Mouse (Mus musculus) limb, embryonic 12.5 days (tissue): ENCODE data around the gene Prex1. TPM values are rescaled to one million over a fixed set of nuclear protein-coding genes. Genes with fewer than 3 reads are reported as not detected.

Experiments used
- ATAC-seq: fragments of 200-750 bp; cut with Nextera tagmentation; 2 replicates; pipeline ENCODE4 v1.8.0; 2017; ENCODE audit warnings: low read depth, moderate TSS enrichment; ENCODE audit not compliant: insufficient number of reproducible peaks, insufficient read depth, low FRiP score, low TSS enrichment
- H3K27ac ChIP-seq: fragments of 300-500 bp; sonication (generic); 2 replicates; pipeline ENCODE4 v1.5.1; 2016; ENCODE audit warnings: mild to moderate bottlenecking, moderate library complexity
- H3K27me3 ChIP-seq: fragments of 300-500 bp; sonication (generic); 2 replicates; pipeline ENCODE4 v1.6.1; 2016; ENCODE audit warnings: mild to moderate bottlenecking, moderate library complexity
- H3K36me3 ChIP-seq: fragments of 300-500 bp; sonication (generic); 2 replicates; pipeline ENCODE4 v1.6.1; 2016; ENCODE audit warnings: mild to moderate bottlenecking, moderate library complexity
- H3K4me1 ChIP-seq: fragments of 300-500 bp; sonication (generic); replicated peaks from 2 replicates; pipeline ENCODE4 v1.6.1; 2016
- H3K4me2 ChIP-seq: fragments of 300-500 bp; sonication (generic); 2 replicates; pipeline ENCODE4 v1.6.1; 2016; ENCODE audit warnings: mild to moderate bottlenecking, moderate library complexity
- H3K4me3 ChIP-seq: fragments of 300-500 bp; sonication (generic); replicated peaks from 2 replicates; pipeline ENCODE4 v1.5.1; 2016; ENCODE audit warnings: mild to moderate bottlenecking
- H3K9ac ChIP-seq: fragments of 300-500 bp; sonication (generic); replicated peaks from 2 replicates; pipeline ENCODE4 v1.6.1; 2016; ENCODE audit warnings: mild to moderate bottlenecking, moderate library complexity
- H3K9me3 ChIP-seq: fragments of 300-500 bp; sonication (generic); 2 replicates; pipeline ENCODE4 v1.6.1; 2016; ENCODE audit warnings: mild to moderate bottlenecking, moderate library complexity
- WGBS: fragments of 180-500 bp; shearing (Covaris S2); methylation state at CpG from one replicate; pipeline ENCODE4 v1.1.7; 2016; 5-methylcytosine and 5-hydroxymethylcytosine counted together
- polyA plus RNA-seq: library from polyadenylated mRNA; unstranded; fragments of >200 nt; fragmentation: Nextera tagmentation; extraction: Ambion mirVana; gene quantifications from 2 replicates; pipeline ENCODE4 v1.2.1, GENCODE M21; 2016

Prex1 gene
- polyA plus RNA-seq, 1 experiment from 2014 or later = 26.5 TPM

DNA sequence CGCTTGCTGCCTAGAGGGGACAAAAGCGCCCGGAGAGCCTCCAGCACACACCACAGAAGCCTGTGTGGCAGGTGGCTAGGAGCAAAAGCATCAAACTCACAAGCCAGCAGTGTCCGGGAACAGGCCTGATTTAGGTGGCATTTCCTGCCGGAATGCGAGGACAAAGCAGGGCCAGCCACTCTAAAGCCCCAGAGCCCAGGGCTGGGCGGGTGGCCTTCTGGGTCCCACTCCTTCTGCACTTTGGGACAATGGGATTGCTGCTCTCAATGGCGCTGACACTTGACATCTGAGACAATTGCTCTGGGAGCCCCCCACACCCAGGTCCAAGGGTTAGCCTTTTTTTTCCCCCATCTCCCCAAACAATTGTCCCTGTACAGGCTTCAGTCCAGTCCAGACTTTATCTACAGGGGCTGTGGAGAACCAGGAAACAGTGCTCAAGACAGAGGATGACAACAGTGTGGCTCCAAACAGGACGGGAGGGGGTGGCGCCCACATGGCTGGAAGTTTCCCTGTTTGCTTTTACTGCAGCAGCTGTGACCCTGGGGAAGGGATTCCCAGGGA, 56.1 kb downstream of the Prex1 start:
- no peaks in the 10 kb centered on the region for H3K27me3 ChIP-seq
- WGBS = 54% methylated on average over 10 of the region's 10 CpGs
- H3K27ac ChIP-seq = peak overlapping the region; percentile 64
- H3K4me2 ChIP-seq = no peak overlapping the region
- ATAC-seq = no peak
- no peak overlapping the region for H3K4me3 ChIP-seq
- H3K9me3 ChIP-seq = no peaks in the 10 kb centered on the region
- H3K4me1 ChIP-seq = peaks cover 47% of the 10 kb centered on the region
- no peaks in the 10 kb centered on the region for H3K36me3 ChIP-seq
- no peak overlapping the region for H3K9ac ChIP-seq

- no peaks in the 10 kb centered on the region for H3K9me3 ChIP-seq
- H3K27me3 ChIP-seq = no peaks in the 10 kb centered on the region
- peaks cover 42% of the 10 kb centered on the region for H3K4me1 ChIP-seq
- no peak overlapping the region for H3K4me2 ChIP-seq
- no peak for ATAC-seq
- H3K4me3 ChIP-seq = no peak overlapping the region
- H3K36me3 ChIP-seq = no peaks in the 10 kb centered on the region
- H3K27ac ChIP-seq = peak overlapping the region; percentile 64
- H3K9ac ChIP-seq = no peak overlapping the region
- WGBS = 73% methylated on average over 4 of the region's 4 CpGs
Measured at GRCm38 (mm10) chr2:166656630-166657029, 57.0 kb downstream of the Prex1 start.

- H3K9me3 ChIP-seq = no peaks in the 10 kb centered on the region
- peak overlapping the region; percentile 26; the same call in 1 of the 2 replicates for H3K27ac ChIP-seq
- H3K36me3 ChIP-seq = no peaks in the 10 kb centered on the region
- H3K4me3 ChIP-seq = no peak overlapping the region
- 54% methylated on average over 11 of the region's 11 CpGs for WGBS
- no peak for ATAC-seq
- H3K9ac ChIP-seq = no peak overlapping the region
- H3K4me2 ChIP-seq = 0 out of 2 replicates have a peak overlapping the region, but pooled peaks have one; percentile 1
- peaks cover 44% of the 10 kb centered on the region for H3K4me1 ChIP-seq
- H3K27me3 ChIP-seq = no peaks in the 10 kb centered on the region
Measured at GRCm38 (mm10) chr2:166655727-166656520, 57.7 kb downstream of the Prex1 start.

- no peaks in the 10 kb centered on the region for H3K27me3 ChIP-seq
- 84% methylated on average over 4 of the region's 4 CpGs for WGBS
- peaks cover 44% of the 10 kb centered on the region for H3K4me1 ChIP-seq
- H3K27ac ChIP-seq = no peak overlapping the region
- no peak overlapping the region for H3K4me3 ChIP-seq
- no peaks in the 10 kb centered on the region for H3K36me3 ChIP-seq
- no peak overlapping the region for H3K9ac ChIP-seq
- H3K4me2 ChIP-seq = no peak overlapping the region
- no peaks in the 10 kb centered on the region for H3K9me3 ChIP-seq
- no peak for ATAC-seq
Measured at GRCm38 (mm10) chr2:166655308-166655707, 58.3 kb downstream of the Prex1 start.

GRCm38 (mm10) chr2:166654875-166655274, 58.8 kb downstream of the Prex1 start:
- ATAC-seq = no peak
- H3K4me1 ChIP-seq = peaks cover 44% of the 10 kb centered on the region

GRCm38 (mm10) chr2:166653564-166653963, 60.1 kb downstream of the Prex1 start:
- H3K27me3 ChIP-seq = no peaks in the 10 kb centered on the region
- ATAC-seq = no peak
- no peaks in the 10 kb centered on the region for H3K9me3 ChIP-seq
- no peaks in the 10 kb centered on the region for H3K36me3 ChIP-seq
- H3K4me3 ChIP-seq = no peak overlapping the region
- H3K27ac ChIP-seq = 0 out of 2 replicates have a peak overlapping the region, but pooled peaks have one; percentile 12
- peaks cover 44% of the 10 kb centered on the region for H3K4me1 ChIP-seq
- no peak overlapping the region for H3K9ac ChIP-seq
- WGBS = 26% methylated on average over 5 of the region's 5 CpGs
- no peak overlapping the region for H3K4me2 ChIP-seq

More at GRCm38 (mm10) chr2:166654875-166655274, 58.8 kb downstream of the Prex1 start:
- Histone ChIP-seq H3K36me3 (no peaks in the 10 kb centered on the region), H3K9ac (no peak overlapping the region), H3K27ac (no peak overlapping the region), H3K9me3 (no peaks in the 10 kb centered on the region), H3K4me3 (no peak overlapping the region), H3K4me2 (no peak overlapping the region), H3K27me3 (no peaks in the 10 kb centered on the region)
- 84% methylated on average over 4 of the region's 4 CpGs for WGBS

DNA sequence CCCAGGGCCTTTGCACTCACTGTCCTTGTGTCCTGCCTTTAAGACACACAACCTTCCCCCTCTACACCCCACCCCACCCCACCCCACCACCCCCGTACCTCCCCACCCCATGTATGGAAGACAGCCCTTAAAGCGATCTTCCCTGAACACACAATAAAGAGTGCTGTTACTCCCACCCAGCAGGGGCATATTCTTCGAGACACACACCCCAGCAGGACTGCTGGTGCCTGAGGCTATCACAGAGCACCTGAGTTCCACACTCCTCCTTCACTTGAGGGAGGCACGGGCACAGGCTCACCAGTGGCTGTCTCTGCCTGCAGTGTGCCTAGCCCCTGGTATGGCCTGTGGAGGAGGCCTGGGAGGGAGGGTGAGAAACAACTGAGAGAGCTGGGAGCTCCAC, 61.0 kb downstream of the Prex1 start:
- Histone ChIP-seq H3K36me3 (no peaks in the 10 kb centered on the region), H3K9ac (no peak overlapping the region), H3K4me2 (no peak overlapping the region), H3K27me3 (no peaks in the 10 kb centered on the region), H3K4me1 (peaks cover 40% of the 10 kb centered on the region), H3K9me3 (no peaks in the 10 kb centered on the region), H3K4me3 (no peak overlapping the region), H3K27ac (no peak overlapping the region)
- no peak for ATAC-seq
- 58% methylated on average over 4 of the region's 4 CpGs for whole genome bisulfite sequencing

GRCm38 (mm10) chr2:166651317-166652030, 62.2 kb downstream of the Prex1 start:
- Histone ChIP-seq H3K4me1 (peaks cover 28% of the 10 kb centered on the region), H3K9me3 (no peaks in the 10 kb centered on the region), H3K27ac (peak overlapping the region; percentile 17; the same call in 1 of the 2 replicates), H3K4me2 (no peak overlapping the region), H3K27me3 (no peaks in the 10 kb centered on the region), H3K4me3 (no peak overlapping the region), H3K36me3 (peaks cover 2% of the 10 kb centered on the region; the same call in 1 of the 2 replicates), H3K9ac (no peak overlapping the region)
- 72% methylated on average over 10 of the region's 10 CpGs for WGBS
- ATAC-seq = no peak

DNA sequence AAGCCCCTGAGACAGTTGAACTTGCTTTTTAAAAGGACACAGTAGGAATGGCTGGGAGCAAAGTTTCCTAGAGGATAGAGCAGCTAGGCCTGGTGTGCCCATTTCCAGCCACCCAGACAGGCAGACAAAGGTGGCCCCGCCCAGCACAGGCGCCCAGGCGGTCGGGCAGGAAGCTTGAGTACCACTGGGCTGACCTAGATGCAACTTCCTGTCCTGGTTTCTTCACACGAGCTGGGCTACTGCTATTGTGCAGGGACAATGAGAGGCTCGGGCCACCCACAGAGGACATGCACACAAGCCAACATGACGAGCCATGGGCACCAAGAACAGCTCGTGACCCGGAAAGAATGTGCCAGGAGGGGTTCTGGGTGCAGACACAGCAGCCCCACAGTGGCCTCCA, 63.2 kb downstream of the Prex1 start:
- H3K4me1 ChIP-seq = peaks cover 19% of the 10 kb centered on the region
- H3K4me3 ChIP-seq = no peak overlapping the region
- no peak overlapping the region for H3K9ac ChIP-seq
- no peak overlapping the region for H3K4me2 ChIP-seq
- H3K36me3 ChIP-seq = peaks cover 4% of the 10 kb centered on the region; the same call in 1 of the 2 replicates
- H3K27me3 ChIP-seq = no peaks in the 10 kb centered on the region
- no peaks in the 10 kb centered on the region for H3K9me3 ChIP-seq
- 79% methylated on average over 9 of the region's 9 CpGs for WGBS
- no peak for ATAC-seq
- H3K27ac ChIP-seq = no peak overlapping the region; the same call in 1 of the 2 replicates

DNA sequence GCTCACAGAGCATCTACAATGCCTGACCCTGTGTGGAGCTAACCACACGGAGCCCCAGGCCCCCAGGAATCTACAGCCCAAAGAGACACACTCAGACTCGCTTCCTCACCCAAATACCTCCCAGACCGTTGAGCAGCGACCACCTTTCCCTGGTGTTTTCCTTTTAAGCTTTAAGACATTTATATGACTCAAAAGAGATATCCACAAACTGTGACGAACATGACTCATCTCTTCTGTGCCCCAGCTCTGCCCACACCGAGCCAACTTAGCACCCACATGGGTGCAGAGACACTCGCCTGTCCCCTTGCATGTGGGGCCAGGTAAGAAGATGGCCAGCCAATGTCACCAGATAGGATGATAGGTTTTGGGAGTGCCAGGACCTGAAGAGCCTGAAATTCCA, 66.4 kb downstream of the Prex1 start:
- Histone ChIP-seq H3K27ac (no peak overlapping the region), H3K36me3 (peaks cover 24% of the 10 kb centered on the region; the same call in 1 of the 2 replicates), H3K4me3 (no peak overlapping the region), H3K9ac (peak overlapping the region; percentile 38; the same call in 1 of the 2 replicates), H3K4me1 (peaks cover 5% of the 10 kb centered on the region), H3K27me3 (no peaks in the 10 kb centered on the region), H3K9me3 (no peaks in the 10 kb centered on the region), H3K4me2 (no peak overlapping the region)
- 78% methylated on average over 7 of the region's 7 CpGs for WGBS
- ATAC-seq = no peak
